Mouse (Mus musculus): ENCODE data around the gene Otog. TPM values are rescaled to one million over a fixed set of nuclear protein-coding genes. Genes with fewer than 3 reads are reported as not detected.

The Otog gene
- polyA plus RNA-seq, 1 experiment from 2014 or later = not detected

- H3K36me3 ChIP-seq (ENCODE audit: control insufficient read depth, insufficient read depth) = no peaks in the 10 kb centered on the region
- no peaks in the 10 kb centered on the region for H3K9me3 ChIP-seq (ENCODE audit: control insufficient read depth, low read length)
- H3K4me2 ChIP-seq (ENCODE audit: low read length) = no peak overlapping the region
- H3K27ac ChIP-seq (ENCODE audit: low read length) = no peak overlapping the region
- H3K27me3 ChIP-seq (replicated peaks; ENCODE audit: control insufficient read depth, insufficient read depth, low read length) = no peaks in the 10 kb centered on the region
- no peak overlapping the region for H3K9ac ChIP-seq (replicated peaks; ENCODE audit: low read depth, low read length)
- no peak overlapping the region for H3K4me3 ChIP-seq (replicated peaks; ENCODE audit: low read length)
- 90% methylated on average over 4 of the region's 4 CpGs for WGBS
- no peaks in the 10 kb centered on the region for H3K4me1 ChIP-seq (replicated peaks; ENCODE audit: control insufficient read depth, insufficient read depth, low read length)
- ATAC-seq = no peak
Measured at GRCm38 (mm10) chr7:46251841-46252240, 11.1 kb downstream of the Otog start.

- ATAC-seq = no peak
- H3K9ac ChIP-seq (replicated peaks; ENCODE audit: low read depth, low read length) = no peak overlapping the region
- H3K27me3 ChIP-seq (replicated peaks; ENCODE audit: control insufficient read depth, insufficient read depth, low read length) = no peaks in the 10 kb centered on the region
- no peaks in the 10 kb centered on the region for H3K9me3 ChIP-seq (ENCODE audit: control insufficient read depth, low read length)
- H3K4me3 ChIP-seq (replicated peaks; ENCODE audit: low read length) = no peak overlapping the region
- H3K27ac ChIP-seq (ENCODE audit: low read length) = no peak overlapping the region
- no peak overlapping the region for H3K4me2 ChIP-seq (ENCODE audit: low read length)
- WGBS = 62% methylated on average over 5 of the region's 5 CpGs
- no peaks in the 10 kb centered on the region for H3K36me3 ChIP-seq (ENCODE audit: control insufficient read depth, insufficient read depth)
- H3K4me1 ChIP-seq (replicated peaks; ENCODE audit: control insufficient read depth, insufficient read depth, low read length) = no peaks in the 10 kb centered on the region
Measured at GRCm38 (mm10) chr7:46276156-46276555, 35.4 kb downstream of the Otog start.

- H3K9me3 ChIP-seq (ENCODE audit: control insufficient read depth, low read length) = no peaks in the 10 kb centered on the region
- no peak overlapping the region for H3K27ac ChIP-seq (ENCODE audit: low read length)
- H3K9ac ChIP-seq (replicated peaks; ENCODE audit: low read depth, low read length) = no peak overlapping the region
- 22% methylated on average over 6 of the region's 6 CpGs for WGBS
- no peak overlapping the region for H3K4me2 ChIP-seq (ENCODE audit: low read length)
- no peaks in the 10 kb centered on the region for H3K36me3 ChIP-seq (ENCODE audit: control insufficient read depth, insufficient read depth)
- H3K4me1 ChIP-seq (replicated peaks; ENCODE audit: control insufficient read depth, insufficient read depth, low read length) = no peaks in the 10 kb centered on the region
- no peaks in the 10 kb centered on the region for H3K27me3 ChIP-seq (replicated peaks; ENCODE audit: control insufficient read depth, insufficient read depth, low read length)
- no peak for ATAC-seq
- no peak overlapping the region for H3K4me3 ChIP-seq (replicated peaks; ENCODE audit: low read length)
Measured at GRCm38 (mm10) chr7:46279946-46280345, 39.2 kb downstream of the Otog start.

- H3K4me3 ChIP-seq (replicated peaks; ENCODE audit: low read length) = no peak overlapping the region
- no peaks in the 10 kb centered on the region for H3K27me3 ChIP-seq (replicated peaks; ENCODE audit: control insufficient read depth, insufficient read depth, low read length)
- H3K9me3 ChIP-seq (ENCODE audit: control insufficient read depth, low read length) = no peaks in the 10 kb centered on the region
- no peak overlapping the region for H3K4me2 ChIP-seq (ENCODE audit: low read length)
- H3K27ac ChIP-seq (ENCODE audit: low read length) = no peak overlapping the region
- H3K9ac ChIP-seq (replicated peaks; ENCODE audit: low read depth, low read length) = no peak overlapping the region
- no peaks in the 10 kb centered on the region for H3K4me1 ChIP-seq (replicated peaks; ENCODE audit: control insufficient read depth, insufficient read depth, low read length)
- H3K36me3 ChIP-seq (ENCODE audit: control insufficient read depth, insufficient read depth) = no peaks in the 10 kb centered on the region
- no peak for ATAC-seq
Measured at GRCm38 (mm10) chr7:46280896-46281295, 40.1 kb downstream of the Otog start.

GRCm38 (mm10) chr7:46282276-46282675 lies 41.5 kb downstream of the Otog start:
- ATAC-seq = no peak
- WGBS = 52% methylated on average over 7 of the region's 7 CpGs

GRCm38 (mm10) chr7:46283681-46284080 lies 42.9 kb downstream of the Otog start:
- no peaks in the 10 kb centered on the region for H3K36me3 ChIP-seq (ENCODE audit: control insufficient read depth, insufficient read depth)
- no peak overlapping the region for H3K4me2 ChIP-seq (ENCODE audit: low read length)
- H3K9ac ChIP-seq (replicated peaks; ENCODE audit: low read depth, low read length) = no peak overlapping the region
- H3K9me3 ChIP-seq (ENCODE audit: control insufficient read depth, low read length) = no peaks in the 10 kb centered on the region
- no peaks in the 10 kb centered on the region for H3K4me1 ChIP-seq (replicated peaks; ENCODE audit: control insufficient read depth, insufficient read depth, low read length)
- H3K27me3 ChIP-seq (replicated peaks; ENCODE audit: control insufficient read depth, insufficient read depth, low read length) = no peaks in the 10 kb centered on the region
- no peak overlapping the region for H3K4me3 ChIP-seq (replicated peaks; ENCODE audit: low read length)
- H3K27ac ChIP-seq (ENCODE audit: low read length) = no peak overlapping the region
- no peak for ATAC-seq
- 63% methylated on average over 10 of the region's 10 CpGs for WGBS

More at GRCm38 (mm10) chr7:46282276-46282675, 41.5 kb downstream of the Otog start:
- no peaks in the 10 kb centered on the region for H3K4me1 ChIP-seq (replicated peaks; ENCODE audit: control insufficient read depth, insufficient read depth, low read length)
- H3K36me3 ChIP-seq (ENCODE audit: control insufficient read depth, insufficient read depth) = no peaks in the 10 kb centered on the region
- H3K9me3 ChIP-seq (ENCODE audit: control insufficient read depth, low read length) = no peaks in the 10 kb centered on the region
- no peak overlapping the region for H3K4me3 ChIP-seq (replicated peaks; ENCODE audit: low read length)
- H3K27me3 ChIP-seq (replicated peaks; ENCODE audit: control insufficient read depth, insufficient read depth, low read length) = no peaks in the 10 kb centered on the region
- no peak overlapping the region for H3K27ac ChIP-seq (ENCODE audit: low read length)
- no peak overlapping the region for H3K9ac ChIP-seq (replicated peaks; ENCODE audit: low read depth, low read length)
- H3K4me2 ChIP-seq (ENCODE audit: low read length) = no peak overlapping the region

- Histone ChIP-seq H3K4me1 (replicated peaks; ENCODE audit: control insufficient read depth, insufficient read depth, low read length) (no peaks in the 10 kb centered on the region), H3K4me2 (ENCODE audit: low read length) (no peak overlapping the region), H3K27me3 (replicated peaks; ENCODE audit: control insufficient read depth, insufficient read depth, low read length) (no peaks in the 10 kb centered on the region), H3K9me3 (ENCODE audit: control insufficient read depth, low read length) (no peaks in the 10 kb centered on the region), H3K4me3 (replicated peaks; ENCODE audit: low read length) (no peak overlapping the region), H3K36me3 (ENCODE audit: control insufficient read depth, insufficient read depth) (no peaks in the 10 kb centered on the region), H3K27ac (ENCODE audit: low read length) (no peak overlapping the region), H3K9ac (replicated peaks; ENCODE audit: low read depth, low read length) (no peak overlapping the region)
- WGBS = 88% methylated on average over 12 of the region's 12 CpGs
- ATAC-seq = no peak
Measured at GRCm38 (mm10) chr7:46285161-46285839, 44.5 kb downstream of the Otog start.

GRCm38 (mm10) chr7:46286391-46286790 lies 45.6 kb downstream of the Otog start:
- no peak overlapping the region for H3K9ac ChIP-seq (replicated peaks; ENCODE audit: low read depth, low read length)
- ATAC-seq = no peak
- no peak overlapping the region for H3K4me3 ChIP-seq (replicated peaks; ENCODE audit: low read length)
- H3K27ac ChIP-seq (ENCODE audit: low read length) = no peak overlapping the region
- H3K27me3 ChIP-seq (replicated peaks; ENCODE audit: control insufficient read depth, insufficient read depth, low read length) = no peaks in the 10 kb centered on the region
- H3K4me2 ChIP-seq (ENCODE audit: low read length) = no peak overlapping the region
- WGBS = 89% methylated on average over 4 of the region's 4 CpGs
- no peaks in the 10 kb centered on the region for H3K36me3 ChIP-seq (ENCODE audit: control insufficient read depth, insufficient read depth)
- H3K4me1 ChIP-seq (replicated peaks; ENCODE audit: control insufficient read depth, insufficient read depth, low read length) = no peaks in the 10 kb centered on the region
- no peaks in the 10 kb centered on the region for H3K9me3 ChIP-seq (ENCODE audit: control insufficient read depth, low read length)

- H3K9ac ChIP-seq (replicated peaks; ENCODE audit: low read depth, low read length) = no peak overlapping the region
- 30% methylated on average over 8 of the region's 8 CpGs for WGBS
- no peak overlapping the region for H3K27ac ChIP-seq (ENCODE audit: low read length)
- no peaks in the 10 kb centered on the region for H3K27me3 ChIP-seq (replicated peaks; ENCODE audit: control insufficient read depth, insufficient read depth, low read length)
- H3K4me1 ChIP-seq (replicated peaks; ENCODE audit: control insufficient read depth, insufficient read depth, low read length) = no peaks in the 10 kb centered on the region
- no peak overlapping the region for H3K4me2 ChIP-seq (ENCODE audit: low read length)
- no peaks in the 10 kb centered on the region for H3K9me3 ChIP-seq (ENCODE audit: control insufficient read depth, low read length)
- H3K4me3 ChIP-seq (replicated peaks; ENCODE audit: low read length) = no peak overlapping the region
- ATAC-seq = no peak
- H3K36me3 ChIP-seq (ENCODE audit: control insufficient read depth, insufficient read depth) = no peaks in the 10 kb centered on the region
Measured at GRCm38 (mm10) chr7:46287051-46287450, 46.3 kb downstream of the Otog start.

- Histone ChIP-seq H3K27ac (ENCODE audit: low read length) (no peak overlapping the region), H3K36me3 (ENCODE audit: control insufficient read depth, insufficient read depth) (no peaks in the 10 kb centered on the region), H3K9ac (replicated peaks; ENCODE audit: low read depth, low read length) (no peak overlapping the region), H3K4me2 (ENCODE audit: low read length) (no peak overlapping the region), H3K4me3 (replicated peaks; ENCODE audit: low read length) (no peak overlapping the region), H3K27me3 (replicated peaks; ENCODE audit: control insufficient read depth, insufficient read depth, low read length) (no peaks in the 10 kb centered on the region), H3K4me1 (replicated peaks; ENCODE audit: control insufficient read depth, insufficient read depth, low read length) (no peaks in the 10 kb centered on the region), H3K9me3 (ENCODE audit: control insufficient read depth, low read length) (no peaks in the 10 kb centered on the region)
- ATAC-seq = no peak
- WGBS = 25% methylated on average over 6 of the region's 6 CpGs
Measured at GRCm38 (mm10) chr7:46296330-46296729, 55.5 kb downstream of the Otog start.

Data from forebrain, embryonic 16.5 days (tissue).